Mouse (Mus musculus) midbrain, embryonic 16.5 days (tissue): ENCODE measurements around the gene Odf3l1. TPM values are rescaled to one million over a fixed set of nuclear protein-coding genes. Genes with fewer than 3 reads are reported as not detected.

Experiments
- ATAC-seq: fragments of 200-750 bp; cut with Nextera tagmentation; 2 replicates; pipeline ENCODE4 v1.8.0; 2017; ENCODE audit warnings: moderate TSS enrichment
- H3K27ac ChIP-seq: fragments of 300-500 bp; sonication (generic); 2 replicates; pipeline ENCODE4 v1.5.1; 2014; ENCODE audit warnings: mild to moderate bottlenecking, low read length, mixed read lengths
- H3K27me3 ChIP-seq: fragments of 300-500 bp; sonication (generic); 2 replicates; pipeline ENCODE4 v1.6.1; 2014; ENCODE audit warnings: low read depth, low read length, mixed read lengths; ENCODE audit not compliant: control insufficient read depth, insufficient read depth
- H3K36me3 ChIP-seq: fragments of 300-500 bp; sonication (generic); 2 replicates; pipeline ENCODE4 v1.6.1; 2014; ENCODE audit warnings: mild to moderate bottlenecking, low read length, moderate library complexity, mixed read lengths; ENCODE audit not compliant: control insufficient read depth, insufficient read depth
- H3K4me1 ChIP-seq: fragments of 300-500 bp; sonication (generic); 2 replicates; pipeline ENCODE4 v1.6.1; 2014; ENCODE audit warnings: mild to moderate bottlenecking, low read length, mixed read lengths; ENCODE audit not compliant: control insufficient read depth, insufficient read depth
- H3K4me2 ChIP-seq: fragments of 300-500 bp; sonication (generic); 2 replicates; pipeline ENCODE4 v1.6.1; 2014; ENCODE audit warnings: mild to moderate bottlenecking, low read length, mixed read lengths
- H3K4me3 ChIP-seq: fragments of 300-500 bp; sonication (generic); 2 replicates; pipeline ENCODE4 v1.5.1; 2014; ENCODE audit warnings: low read depth, mild to moderate bottlenecking, low read length, moderate library complexity, mixed read lengths
- H3K9ac ChIP-seq: fragments of 300-500 bp; sonication (generic); 2 replicates; pipeline ENCODE4 v1.6.1; 2014; ENCODE audit warnings: low read depth, low read length, mixed read lengths
- H3K9me3 ChIP-seq: fragments of 300-500 bp; sonication (generic); replicated peaks from 2 replicates; pipeline ENCODE4 v1.6.1; 2014; ENCODE audit warnings: mild to moderate bottlenecking, low read length, mixed read lengths; ENCODE audit not compliant: control insufficient read depth, poor library complexity, severe bottlenecking
- WGBS: fragments of 180-500 bp; shearing (Covaris S2); extraction: QIAGEN DNeasy Blood & Tissue Kit; methylation state at CpG from one replicate; pipeline ENCODE4 v1.1.7; 2014; 5-methylcytosine and 5-hydroxymethylcytosine counted together
- polyA plus RNA-seq: library from polyadenylated mRNA; unstranded; fragments of >200 nt; fragmentation: Nextera tagmentation; extraction: Ambion mirVana; gene quantifications from 2 replicates; pipeline ENCODE4 v1.2.1, GENCODE M21; 2015

The Odf3l1 gene
- polyA plus RNA-seq, 1 experiment from 2014 or later: not detected

DNA sequence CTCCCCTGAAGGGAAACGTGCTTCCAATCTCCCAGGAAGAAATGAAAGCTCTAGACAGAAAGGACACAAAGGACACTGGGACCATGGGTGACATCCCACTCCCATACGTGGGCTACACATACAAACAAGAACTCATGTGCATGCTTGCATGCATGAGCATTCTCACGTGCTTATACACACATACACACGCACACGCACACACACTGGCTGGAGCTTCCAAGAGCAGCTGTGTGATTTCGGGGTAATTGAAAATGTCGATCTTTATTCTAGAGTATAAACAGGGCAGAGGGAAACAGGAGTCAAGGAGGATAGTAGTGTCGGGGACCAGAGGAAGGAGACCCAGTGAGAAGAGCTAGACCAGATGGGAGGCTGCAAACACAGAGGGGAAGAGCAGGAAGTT is 19.8 kb downstream of the Odf3l1 start:
- ATAC-seq: no peak
- Histone ChIP-seq H3K4me3 (no peak overlapping the region), H3K9me3 (no peaks in the 10 kb centered on the region), H3K27me3 (no peaks in the 10 kb centered on the region), H3K36me3 (no peaks in the 10 kb centered on the region), H3K4me2 (no peak overlapping the region), H3K9ac (no peak overlapping the region), H3K4me1 (peaks cover 5% of the 10 kb centered on the region; the same call in 1 of the 2 replicates), H3K27ac (0 out of 2 replicates have a peak overlapping the region, but pooled peaks have one; percentile 33)
- 69% methylated on average over 8 of the region's 8 CpGs for WGBS

DNA sequence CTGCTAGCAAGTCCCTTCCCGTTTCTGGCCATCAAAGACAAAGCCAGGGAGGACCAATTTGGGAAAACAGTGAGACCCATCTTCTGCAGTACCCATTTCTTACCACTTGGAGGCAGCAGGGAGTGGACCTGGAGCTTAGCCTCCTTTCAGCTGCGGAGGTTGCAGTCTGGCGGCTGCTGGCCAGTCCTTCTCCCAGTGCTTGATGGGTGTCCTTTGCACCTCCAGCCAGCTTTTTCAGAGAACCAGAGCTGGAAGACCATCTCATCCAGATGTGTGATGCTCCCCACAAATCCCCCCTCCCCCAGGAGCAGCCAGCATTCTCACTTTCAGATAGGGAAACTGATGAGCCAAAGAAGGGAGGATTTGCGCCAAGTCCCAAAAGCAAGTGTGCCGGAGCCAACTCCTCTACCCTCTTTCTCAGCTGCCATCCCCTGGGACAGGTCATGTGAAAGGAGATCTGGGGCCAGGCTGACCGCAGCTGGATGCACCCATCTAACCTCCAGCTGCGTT is 20.7 kb downstream of the Odf3l1 start:
- no peaks in the 10 kb centered on the region for H3K9me3 ChIP-seq
- peaks cover 5% of the 10 kb centered on the region; the same call in 1 of the 2 replicates for H3K4me1 ChIP-seq
- H3K9ac ChIP-seq: no peak overlapping the region
- no peak overlapping the region for H3K27ac ChIP-seq
- no peak for ATAC-seq
- H3K4me2 ChIP-seq: no peak overlapping the region
- H3K36me3 ChIP-seq: no peaks in the 10 kb centered on the region
- no peaks in the 10 kb centered on the region for H3K27me3 ChIP-seq
- WGBS: 36% methylated on average over 7 of the region's 7 CpGs
- H3K4me3 ChIP-seq: no peak overlapping the region

DNA sequence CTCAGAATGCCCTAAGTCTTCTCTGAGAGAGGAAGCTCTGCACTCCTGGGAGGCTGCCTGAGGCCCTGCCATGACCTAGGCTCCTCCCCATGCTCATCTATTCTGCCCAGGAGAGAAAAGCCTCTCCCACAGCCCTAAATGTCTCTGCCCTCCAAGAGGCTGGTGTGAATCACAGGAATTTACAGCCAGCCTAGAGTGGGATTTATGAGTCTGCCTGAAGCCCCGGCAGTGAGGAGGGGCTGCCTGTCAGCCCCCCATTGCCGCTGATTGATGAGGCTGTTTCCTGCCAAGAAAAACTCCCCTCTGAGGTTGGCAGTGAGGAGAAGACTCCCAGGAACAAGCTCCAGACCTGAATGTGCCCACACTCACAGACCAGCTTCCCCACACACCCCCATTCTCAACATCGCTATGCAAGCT is 22.2 kb downstream of the Odf3l1 start:
- Histone ChIP-seq H3K4me2 (no peak overlapping the region), H3K4me1 (peaks cover 5% of the 10 kb centered on the region; the same call in 1 of the 2 replicates), H3K9me3 (no peaks in the 10 kb centered on the region), H3K9ac (no peak overlapping the region), H3K36me3 (no peaks in the 10 kb centered on the region), H3K4me3 (no peak overlapping the region), H3K27ac (no peak overlapping the region), H3K27me3 (no peaks in the 10 kb centered on the region)
- ATAC-seq: no peak
- WGBS: 65% methylated on average over 3 of the region's 3 CpGs

GRCm38 (mm10) chr9:56841864-56842263 is 22.6 kb downstream of the Odf3l1 start:
- no peak for ATAC-seq
- no peak overlapping the region for H3K27ac ChIP-seq
- no peak overlapping the region for H3K9ac ChIP-seq

GRCm38 (mm10) chr9:56840721-56841120 is 23.8 kb downstream of the Odf3l1 start:
- H3K9ac ChIP-seq: no peak overlapping the region
- ATAC-seq: no peak
- H3K9me3 ChIP-seq: no peaks in the 10 kb centered on the region
- H3K4me1 ChIP-seq: peaks cover 5% of the 10 kb centered on the region; the same call in 1 of the 2 replicates
- H3K36me3 ChIP-seq: no peaks in the 10 kb centered on the region
- no peak overlapping the region for H3K27ac ChIP-seq
- no peak overlapping the region for H3K4me2 ChIP-seq
- H3K4me3 ChIP-seq: no peak overlapping the region
- 40% methylated on average over 5 of the region's 5 CpGs for WGBS
- H3K27me3 ChIP-seq: no peaks in the 10 kb centered on the region

More at GRCm38 (mm10) chr9:56841864-56842263, 22.6 kb downstream of the Odf3l1 start:
- H3K27me3 ChIP-seq: no peaks in the 10 kb centered on the region
- no peak overlapping the region for H3K4me2 ChIP-seq
- no peak overlapping the region for H3K4me3 ChIP-seq
- no peaks in the 10 kb centered on the region for H3K36me3 ChIP-seq
- no peaks in the 10 kb centered on the region for H3K9me3 ChIP-seq
- H3K4me1 ChIP-seq: peaks cover 5% of the 10 kb centered on the region; the same call in 1 of the 2 replicates

GRCm38 (mm10) chr9:56835152-56835551 is 29.3 kb downstream of the Odf3l1 start:
- WGBS: 87% methylated on average over 4 of the region's 5 CpGs
- no peak for ATAC-seq
- H3K4me3 ChIP-seq: no peak overlapping the region
- no peak overlapping the region for H3K27ac ChIP-seq
- no peak overlapping the region for H3K9ac ChIP-seq
- H3K4me1 ChIP-seq: peaks cover 5% of the 10 kb centered on the region
- no peak overlapping the region for H3K4me2 ChIP-seq
- H3K9me3 ChIP-seq: no peaks in the 10 kb centered on the region
- no peaks in the 10 kb centered on the region for H3K36me3 ChIP-seq
- no peaks in the 10 kb centered on the region for H3K27me3 ChIP-seq

GRCm38 (mm10) chr9:56832900-56833299 is 31.6 kb downstream of the Odf3l1 start:
- H3K27me3 ChIP-seq: no peaks in the 10 kb centered on the region
- H3K9ac ChIP-seq: 0 out of 2 replicates have a peak overlapping the region, but pooled peaks have one; percentile 12
- no peaks in the 10 kb centered on the region for H3K36me3 ChIP-seq
- no peak overlapping the region for H3K4me2 ChIP-seq
- H3K9me3 ChIP-seq: no peaks in the 10 kb centered on the region
- peaks cover 13% of the 10 kb centered on the region for H3K4me1 ChIP-seq
- no peak overlapping the region for H3K4me3 ChIP-seq
- ATAC-seq: no peak
- H3K27ac ChIP-seq: no peak overlapping the region
- 34% methylated on average over 6 of the region's 6 CpGs for WGBS

DNA sequence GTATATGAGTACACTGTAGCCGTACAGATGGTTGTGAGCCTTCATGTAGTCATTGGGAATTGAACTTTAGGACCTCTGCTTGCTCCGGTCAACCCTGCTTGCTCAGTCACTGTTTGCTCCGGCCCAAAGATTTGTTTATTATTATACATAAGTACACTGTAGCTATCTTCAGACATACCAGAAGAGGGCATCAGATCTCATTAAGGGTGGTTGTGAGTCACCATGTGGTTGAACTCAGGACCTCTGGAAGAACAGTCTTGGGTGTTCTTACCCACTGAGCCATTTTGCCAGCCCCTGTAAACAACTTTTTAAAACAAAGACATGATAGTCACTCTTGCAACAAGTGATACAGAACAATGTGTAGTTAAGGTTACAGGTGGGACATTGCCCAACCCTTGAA is 32.6 kb downstream of the Odf3l1 start:
- Histone ChIP-seq H3K27me3 (peaks cover 4% of the 10 kb centered on the region; the same call in 1 of the 2 replicates), H3K9ac (no peak overlapping the region), H3K36me3 (no peaks in the 10 kb centered on the region), H3K4me3 (no peak overlapping the region), H3K4me2 (no peak overlapping the region), H3K9me3 (no peaks in the 10 kb centered on the region), H3K27ac (no peak overlapping the region), H3K4me1 (peaks cover 13% of the 10 kb centered on the region)
- WGBS: 90% methylated on average over 3 of the region's 3 CpGs
- no peak for ATAC-seq

DNA sequence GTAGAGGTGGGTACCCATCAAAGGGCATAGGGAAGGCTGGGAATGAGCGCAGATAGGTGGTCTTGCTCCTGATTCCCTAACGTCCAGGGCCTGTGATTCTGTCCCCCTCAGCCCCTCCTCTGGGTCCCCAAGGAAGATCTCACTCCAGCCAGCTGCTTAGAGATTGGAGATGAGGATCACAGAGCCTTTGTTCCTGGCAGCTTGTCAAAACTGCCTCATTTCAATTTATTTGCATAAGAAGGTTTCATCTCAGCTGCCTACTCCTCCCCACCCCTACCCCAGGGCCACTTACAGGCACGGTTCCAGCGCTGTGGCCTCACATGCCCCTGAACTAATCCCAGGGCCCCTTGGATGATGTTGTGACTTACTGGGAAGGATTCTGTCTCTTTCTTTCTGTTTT is 34.3 kb downstream of the Odf3l1 start:
- Histone ChIP-seq H3K27ac (no peak overlapping the region), H3K4me3 (no peak overlapping the region), H3K9me3 (no peaks in the 10 kb centered on the region), H3K36me3 (no peaks in the 10 kb centered on the region), H3K4me1 (peaks cover 22% of the 10 kb centered on the region), H3K9ac (no peak overlapping the region), H3K27me3 (peaks cover 4% of the 10 kb centered on the region; the same call in 1 of the 2 replicates), H3K4me2 (no peak overlapping the region)
- ATAC-seq: peak; percentile 59; the same call in 1 of the 2 replicates
- 7% methylated on average over 4 of the region's 4 CpGs for WGBS
